Mouse (Mus musculus) T-helper 2 cell (primary cell): ENCODE results near the gene Gart.

Experiments
- in situ Hi-C: fragments of 300-600 bp; cut with MboI, MseI; formaldehyde crosslinking; loops from one replicate; pipeline ENCODE4 v1.15.1; 2025; ENCODE audit warnings: high pct_unique_total_duplicates

The Gart gene

GRCm38 (mm10) chr16:91646681-91647419 is at the start of gene Gart:
TSS of gene Gart (minus strand) at chr16:91646952.
- in situ Hi-C loops, result no loop called here

GRCm38 (mm10) chr16:91695108-91695755 is 48.5 kb upstream of the Gart start:
- in situ Hi-C loops, result loop anchor here (5.0 kb wide), 1 partner anchor 222 kb away; no protein-coding TSS in a partner anchor

- in situ Hi-C loops, result loop anchor here (5.0 kb wide), 1 partner anchor 223 kb away; no protein-coding TSS in a partner anchor
These were observed 47.8 kb upstream of the Gart start for GRCm38 (mm10) chr16:91694455-91695084.

- in situ Hi-C loops, result loop anchor here (10.0 kb wide), 1 partner anchor 675 kb away; the partner anchor contains the start of gene Synj1
These were observed 43.0 kb upstream of the Gart start for GRCm38 (mm10) chr16:91689791-91690190.

- in situ Hi-C loops, result loop anchor here (10.0 kb wide), 1 partner anchor 674 kb away; the partner anchor contains the start of gene Synj1
These were observed 42.0 kb upstream of the Gart start, which contains the start of gene Donson for GRCm38 (mm10) chr16:91688619-91689334. TSS of gene Donson (minus strand) at chr16:91688770.

- in situ Hi-C loops, result loop anchor here (10.0 kb wide), 1 partner anchor 673 kb away; the partner anchor contains the start of gene Synj1
These were observed 41.4 kb upstream of the Gart start for GRCm38 (mm10) chr16:91688023-91688618.

GRCm38 (mm10) chr16:91686369-91686768 is 39.6 kb upstream of the Gart start:
- in situ Hi-C loops, result loop anchor here (10.0 kb wide), 1 partner anchor 672 kb away; the partner anchor contains the start of gene Synj1

- in situ Hi-C loops, result loop anchor here (10.0 kb wide), 1 partner anchor 671 kb away; the partner anchor contains the start of gene Synj1
These were observed 38.8 kb upstream of the Gart start for GRCm38 (mm10) chr16:91685526-91685925.

GRCm38 (mm10) chr16:91680656-91681055 is 33.9 kb upstream of the Gart start:
- in situ Hi-C loops, result loop anchor here (10.0 kb wide), 1 partner anchor 666 kb away; the partner anchor contains the start of gene Synj1

GRCm38 (mm10) chr16:91678147-91678911 is 31.6 kb upstream of the Gart start:
- in situ Hi-C loops, result no loop called here

- in situ Hi-C loops, result loop anchor here (5.0 kb wide), 1 partner anchor 42 kb away; no protein-coding TSS in a partner anchor
These were observed 27.7 kb upstream of the Gart start for GRCm38 (mm10) chr16:91674500-91674899.

- in situ Hi-C loops, result no loop called here
These were observed 17.0 kb upstream of the Gart start for GRCm38 (mm10) chr16:91663795-91664194.

- in situ Hi-C loops, result no loop called here
These were observed 15.6 kb upstream of the Gart start for GRCm38 (mm10) chr16:91662336-91662735.

GRCm38 (mm10) chr16:91661397-91661796 is 14.6 kb upstream of the Gart start:
- in situ Hi-C loops, result no loop called here

- in situ Hi-C loops, result no loop called here
These were observed 13.0 kb upstream of the Gart start for GRCm38 (mm10) chr16:91659798-91660197.

- in situ Hi-C loops, result no loop called here
These were observed 11.7 kb upstream of the Gart start for GRCm38 (mm10) chr16:91658471-91658870.

- in situ Hi-C loops, result no loop called here
These were observed 10.5 kb upstream of the Gart start for GRCm38 (mm10) chr16:91657285-91657684.

GRCm38 (mm10) chr16:91655285-91655684 is 8.5 kb upstream of the Gart start:
- in situ Hi-C loops, result no loop called here

- in situ Hi-C loops, result no loop called here
These were observed 5.4 kb upstream of the Gart start for GRCm38 (mm10) chr16:91652191-91652590.

GRCm38 (mm10) chr16:91649781-91650180 is 3.0 kb upstream of the Gart start:
- in situ Hi-C loops, result no loop called here
